Mouse (Mus musculus): ENCODE results near the gene Ppp1r14b. TPM values are rescaled to one million over a fixed set of nuclear protein-coding genes. Genes with fewer than 3 reads are reported as not detected.

Gene Ppp1r14b
- polyA plus RNA-seq, 1 experiment: 48.3 TPM

- H3K27ac ChIP-seq (ENCODE audit: insufficient read depth, low read length): no peak overlapping the region
Observed at GRCm38 (mm10) chr19:6997721-6998290, 23.0 kb downstream of the Ppp1r14b start.

GRCm38 (mm10) chr19:6999360-7000063 lies 24.7 kb downstream of the Ppp1r14b start:
- Histone ChIP-seq H3K27ac (ENCODE audit: insufficient read depth, low read length) (no peak overlapping the region), H3K4me1 (ENCODE audit: control insufficient read depth, insufficient read depth, low read length) (peaks cover 4% of the 10 kb centered on the region; the same call in 1 of the 2 replicates), H3K4me3 (ENCODE audit: insufficient read depth, low read length) (no peak overlapping the region)
- TF ChIP-seq POLR2A (IDR thresholded peaks at IDR 0.05; ENCODE audit: extremely low read depth, insufficient read depth, low read length): no peak
- no peak for TF ChIP-seq CTCF (IDR thresholded peaks at IDR 0.05; ENCODE audit: extremely low read depth, insufficient read depth, low read length)

More at GRCm38 (mm10) chr19:6997721-6998290, 23.0 kb downstream of the Ppp1r14b start:
- H3K4me3 ChIP-seq (ENCODE audit: insufficient read depth, low read length): no peak overlapping the region
- TF ChIP-seq CTCF (IDR thresholded peaks at IDR 0.05; ENCODE audit: extremely low read depth, insufficient read depth, low read length) (no peak), POLR2A (IDR thresholded peaks at IDR 0.05; ENCODE audit: extremely low read depth, insufficient read depth, low read length) (no peak)
- H3K4me1 ChIP-seq (ENCODE audit: control insufficient read depth, insufficient read depth, low read length): peaks cover 4% of the 10 kb centered on the region; the same call in 1 of the 2 replicates

- Histone ChIP-seq H3K27ac (ENCODE audit: insufficient read depth, low read length) (no peak overlapping the region), H3K4me1 (ENCODE audit: control insufficient read depth, insufficient read depth, low read length) (no peaks in the 10 kb centered on the region), H3K4me3 (ENCODE audit: insufficient read depth, low read length) (no peak overlapping the region)
- TF ChIP-seq CTCF (IDR thresholded peaks at IDR 0.05; ENCODE audit: extremely low read depth, insufficient read depth, low read length): no peak
- no peak for TF ChIP-seq POLR2A (IDR thresholded peaks at IDR 0.05; ENCODE audit: extremely low read depth, insufficient read depth, low read length)
Observed at GRCm38 (mm10) chr19:7006892-7007593, 32.3 kb downstream of the Ppp1r14b start.

GRCm38 (mm10) chr19:7012426-7012825 lies 37.7 kb downstream of the Ppp1r14b start:
- no peak overlapping the region for H3K27ac ChIP-seq (ENCODE audit: insufficient read depth, low read length)
- TF ChIP-seq POLR2A (IDR thresholded peaks at IDR 0.05; ENCODE audit: extremely low read depth, insufficient read depth, low read length): no peak
- TF ChIP-seq CTCF (IDR thresholded peaks at IDR 0.05; ENCODE audit: extremely low read depth, insufficient read depth, low read length): no peak
- H3K4me3 ChIP-seq (ENCODE audit: insufficient read depth, low read length): no peak overlapping the region
- no peaks in the 10 kb centered on the region for H3K4me1 ChIP-seq (ENCODE audit: control insufficient read depth, insufficient read depth, low read length)

GRCm38 (mm10) chr19:7013984-7014383 lies 39.2 kb downstream of the Ppp1r14b start:
- no peaks in the 10 kb centered on the region for H3K4me1 ChIP-seq (ENCODE audit: control insufficient read depth, insufficient read depth, low read length)
- no peak overlapping the region for H3K27ac ChIP-seq (ENCODE audit: insufficient read depth, low read length)
- no peak overlapping the region for H3K4me3 ChIP-seq (ENCODE audit: insufficient read depth, low read length)
- TF ChIP-seq POLR2A (IDR thresholded peaks at IDR 0.05; ENCODE audit: extremely low read depth, insufficient read depth, low read length): no peak

GRCm38 (mm10) chr19:7014481-7015135 lies 39.8 kb downstream of the Ppp1r14b start:
- Histone ChIP-seq H3K4me1 (ENCODE audit: control insufficient read depth, insufficient read depth, low read length) (no peaks in the 10 kb centered on the region), H3K4me3 (ENCODE audit: insufficient read depth, low read length) (no peak overlapping the region), H3K27ac (ENCODE audit: insufficient read depth, low read length) (no peak overlapping the region)
- TF ChIP-seq CTCF (IDR thresholded peaks at IDR 0.05; ENCODE audit: extremely low read depth, insufficient read depth, low read length): no peak
- no peak for TF ChIP-seq POLR2A (IDR thresholded peaks at IDR 0.05; ENCODE audit: extremely low read depth, insufficient read depth, low read length)

- Histone ChIP-seq H3K27ac (ENCODE audit: insufficient read depth, low read length) (0 out of 2 replicates have a peak overlapping the region, but pooled peaks have one; percentile 21), H3K4me1 (ENCODE audit: control insufficient read depth, insufficient read depth, low read length) (no peaks in the 10 kb centered on the region), H3K4me3 (ENCODE audit: insufficient read depth, low read length) (no peak overlapping the region)
- TF ChIP-seq CTCF (IDR thresholded peaks at IDR 0.05; ENCODE audit: extremely low read depth, insufficient read depth, low read length): no peak
- TF ChIP-seq POLR2A (IDR thresholded peaks at IDR 0.05; ENCODE audit: extremely low read depth, insufficient read depth, low read length): no peak
Observed at GRCm38 (mm10) chr19:7017541-7018457, 43.0 kb downstream of the Ppp1r14b start.

GRCm38 (mm10) chr19:7018546-7018945 lies 43.8 kb downstream of the Ppp1r14b start:
- Histone ChIP-seq H3K27ac (ENCODE audit: insufficient read depth, low read length) (peak overlapping the region; percentile 21; the same call in 1 of the 2 replicates), H3K4me1 (ENCODE audit: control insufficient read depth, insufficient read depth, low read length) (no peaks in the 10 kb centered on the region), H3K4me3 (ENCODE audit: insufficient read depth, low read length) (no peak overlapping the region)
- TF ChIP-seq CTCF (IDR thresholded peaks at IDR 0.05; ENCODE audit: extremely low read depth, insufficient read depth, low read length) (no peak), POLR2A (IDR thresholded peaks at IDR 0.05; ENCODE audit: extremely low read depth, insufficient read depth, low read length) (no peak)
